10 mouse cellular contexts compared by ENCODE assay signal in genomic region chr7:48928364-48928763, GRCm38 (mm10). TPM values are rescaled to one million over a fixed set of nuclear protein-coding genes. Genes with fewer than 3 reads are reported as not detected.
DNase-seq lines count a peak whose midpoint lies in the region; ATAC-seq and TF ChIP-seq lines count a peak whose summit lies in the region.
"Had no signal": no experiment of that assay in that cellular context is flagged by ENCODE, and none has a peak within 500 bp of the region (broad histone marks: within the 10 kb centered on the region; RNA-seq: fewer than 3 reads in every experiment).

No protein-coding gene starts in this region.

- H3K9me3 ChIP-seq in neural tube, embryonic 15.5 days (replicated peaks), result no peaks in the 10 kb centered on the region
- H3K9me3 ChIP-seq in forebrain, postnatal 0 days (ENCODE audit: low read length), result no peaks in the 10 kb centered on the region
- no peaks in the 10 kb centered on the region for H3K9me3 ChIP-seq in kidney, postnatal 0 days (replicated peaks; ENCODE audit: low read length)
- H3K9me3 ChIP-seq in liver, embryonic 16.5 days (replicated peaks; ENCODE audit: control insufficient read depth, low read length), result no peaks in the 10 kb centered on the region
- H3K9me3 ChIP-seq: embryonic facial prominence, embryonic 15.5 days had no signal

- ATAC-seq in neural tube, embryonic 15.5 days (ENCODE audit: low FRiP score), result no peak
- ATAC-seq in forebrain, postnatal 0 days, result peak; percentile 54; the same call in 1 of the 2 replicates
- 0 out of 2 replicates have a peak, but pooled peaks have one; percentile 54 for ATAC-seq in kidney, postnatal 0 days (replicated peaks; ENCODE audit: low FRiP score, low read depth)
- peak; percentile 32; the same call in 1 of the 2 replicates for ATAC-seq in liver, embryonic 16.5 days (ENCODE audit: low read depth)

- H3K36me3 ChIP-seq in neural tube, embryonic 15.5 days, result no peaks in the 10 kb centered on the region
- no peaks in the 10 kb centered on the region for H3K36me3 ChIP-seq in forebrain, postnatal 0 days (ENCODE audit: insufficient read depth)
- no peaks in the 10 kb centered on the region for H3K36me3 ChIP-seq in kidney, postnatal 0 days (ENCODE audit: insufficient read depth, low read length)
- H3K36me3 ChIP-seq in liver, embryonic 16.5 days (ENCODE audit: control insufficient read depth, insufficient read depth), result no peaks in the 10 kb centered on the region
- H3K36me3 ChIP-seq: embryonic facial prominence, embryonic 15.5 days had no signal

- no peak overlapping the region for H3K4me2 ChIP-seq in neural tube, embryonic 15.5 days
- no peak overlapping the region for H3K4me2 ChIP-seq in forebrain, postnatal 0 days (ENCODE audit: low read depth)
- H3K4me2 ChIP-seq in kidney, postnatal 0 days (ENCODE audit: low read length), result no peak overlapping the region
- H3K4me2 ChIP-seq in liver, embryonic 16.5 days (ENCODE audit: low read depth, low read length), result no peak overlapping the region
- H3K4me2 ChIP-seq: embryonic facial prominence, embryonic 15.5 days had no signal

- H3K9ac ChIP-seq in neural tube, embryonic 15.5 days (replicated peaks), result no peak overlapping the region
- H3K9ac ChIP-seq in forebrain, postnatal 0 days, result no peak overlapping the region
- H3K9ac ChIP-seq in kidney, postnatal 0 days (ENCODE audit: low read depth, low read length), result no peak overlapping the region
- no peak overlapping the region for H3K9ac ChIP-seq in liver, embryonic 16.5 days (ENCODE audit: low read depth, low read length)
- H3K9ac ChIP-seq: embryonic facial prominence, embryonic 15.5 days had no signal

- WGBS in neural tube, embryonic 15.5 days, result 15% methylated on average over 3 of the region's 3 CpGs
- 18% methylated on average over 3 of the region's 3 CpGs for WGBS in forebrain, postnatal 0 days
- WGBS in kidney, postnatal 0 days, result 14% methylated on average over 3 of the region's 3 CpGs
- WGBS in liver, embryonic 16.5 days (ENCODE audit: insufficient replicate concordance), result 5% methylated on average over 3 of the region's 3 CpGs
- 19% methylated on average over 3 of the region's 3 CpGs for WGBS in olfactory bulb, adult 2 months

- TF ChIP-seq CTCF in forebrain, postnatal 0 days (IDR thresholded peaks at IDR 0.05; ENCODE audit: low read depth), result peak; percentile 64
- peak; percentile 82 for TF ChIP-seq CTCF in kidney, postnatal 0 days (IDR thresholded peaks at IDR 0.05; ENCODE audit: low read depth)
- peak; percentile 64; the same call in 1 of the 2 replicates for TF ChIP-seq CTCF in olfactory bulb, adult 2 months (IDR thresholded peaks at IDR 0.05; ENCODE audit: insufficient read depth, low read depth, low read length)

- no peaks in the 10 kb centered on the region for H3K27me3 ChIP-seq in neural tube, embryonic 15.5 days (replicated peaks)
- H3K27me3 ChIP-seq in forebrain, postnatal 0 days (ENCODE audit: insufficient read depth, low read length), result no peaks in the 10 kb centered on the region; the same call in 1 of the 2 replicates
- H3K27me3 ChIP-seq in kidney, postnatal 0 days (ENCODE audit: insufficient read depth, low read length), result no peaks in the 10 kb centered on the region
- no peaks in the 10 kb centered on the region for H3K27me3 ChIP-seq in liver, embryonic 16.5 days (ENCODE audit: control insufficient read depth, insufficient read depth, low read depth, low read length)
- H3K27me3 ChIP-seq: embryonic facial prominence, embryonic 15.5 days had no signal

- DNase-seq in neural tube, embryonic 10.5 days (ENCODE audit: extremely low spot score, low spot score), result peak; percentile 67
- DNase-seq in cerebellum, adult 11 months, result peak; percentile 69
- peak; percentile 57 for DNase-seq in forebrain, postnatal 0 days
- DNase-seq in kidney, postnatal 0 days (ENCODE audit: low spot score), result peak; percentile 77
- peak; percentile 73 for DNase-seq in thymus, postnatal 25 days

- H3K27ac ChIP-seq in neural tube, embryonic 15.5 days (replicated peaks), result no peak overlapping the region
- H3K27ac ChIP-seq in forebrain, postnatal 0 days (ENCODE audit: low read depth, low read length), result no peak overlapping the region
- no peak overlapping the region for H3K27ac ChIP-seq in kidney, postnatal 0 days
- H3K27ac ChIP-seq in liver, embryonic 16.5 days (ENCODE audit: low read length), result no peak overlapping the region
- no peak overlapping the region for H3K27ac ChIP-seq in olfactory bulb, adult 2 months (ENCODE audit: insufficient read depth, low read depth, low read length)
- H3K27ac ChIP-seq: embryonic facial prominence, embryonic 15.5 days had no signal

- no peak overlapping the region for H3K4me3 ChIP-seq in neural tube, embryonic 15.5 days (replicated peaks)
- no peak overlapping the region for H3K4me3 ChIP-seq in forebrain, postnatal 0 days (ENCODE audit: low read depth, low read length)
- H3K4me3 ChIP-seq in kidney, postnatal 0 days (replicated peaks; ENCODE audit: low read depth, low read length), result no peak overlapping the region
- H3K4me3 ChIP-seq in liver, embryonic 16.5 days (ENCODE audit: low read depth, low read length), result no peak overlapping the region
- H3K4me3 ChIP-seq in olfactory bulb, adult 2 months (ENCODE audit: insufficient read depth, low read depth, low read length), result no peak overlapping the region
- H3K4me3 ChIP-seq: embryonic facial prominence, embryonic 15.5 days; myocyte had no signal

- no peak for TF ChIP-seq POLR2A in olfactory bulb, adult 2 months (IDR thresholded peaks at IDR 0.05; ENCODE audit: insufficient read depth, low read depth, low read length)

- peaks cover 4% of the 10 kb centered on the region; the same call in 1 of the 2 replicates for H3K4me1 ChIP-seq in neural tube, embryonic 15.5 days
- no peaks in the 10 kb centered on the region for H3K4me1 ChIP-seq in forebrain, postnatal 0 days (ENCODE audit: insufficient read depth)
- no peaks in the 10 kb centered on the region for H3K4me1 ChIP-seq in kidney, postnatal 0 days (replicated peaks; ENCODE audit: insufficient read depth, low read length)
- H3K4me1 ChIP-seq in liver, embryonic 16.5 days (ENCODE audit: control insufficient read depth, low read depth, low read length), result no peaks in the 10 kb centered on the region
- no peaks in the 10 kb centered on the region for H3K4me1 ChIP-seq in olfactory bulb, adult 2 months (ENCODE audit: control insufficient read depth, insufficient read depth, low read length)

RNA-seq across cellular contexts. Expression of gene Nav2, which starts 19.8 kb away (rescaled TPM):
- 27.6 and 31.3 TPM in 2 replicates for polyA plus RNA-seq in neural tube, embryonic 15.5 days (2015; fragmentation: Nextera tagmentation; extraction: Ambion mirVana)
- total RNA-seq in forebrain, postnatal 0 days (2014; rRNA removed), result 44.0 and 46.9 TPM in 2 replicates
- polyA plus RNA-seq in forebrain, postnatal 0 days (2015; fragmentation: Nextera tagmentation; extraction: Ambion mirVana), result 8.5 and 16.3 TPM in 2 replicates
- 10.1 and 12.7 TPM in 2 replicates for polyA plus RNA-seq in kidney, postnatal 0 days (2015; fragmentation: Nextera tagmentation; extraction: Ambion mirVana)
- polyA plus RNA-seq in liver, embryonic 16.5 days (2015; fragmentation: Nextera tagmentation; extraction: Ambion mirVana), result 2.9 and 4.1 TPM in 2 replicates
- 56.0 and 57.3 TPM in 2 replicates for polyA plus RNA-seq in olfactory bulb, adult 2 months (2012; ENCODE audit: insufficient read depth, insufficient read length, low replicate concordance, missing spikeins)

RNA-seq across cellular contexts. Expression of gene E2f8, which starts 47.0 kb away (rescaled TPM):
- 2.3 and 7.0 TPM in 2 replicates for polyA plus RNA-seq in neural tube, embryonic 15.5 days (2015; fragmentation: Nextera tagmentation; extraction: Ambion mirVana)
- total RNA-seq in forebrain, postnatal 0 days (2014; rRNA removed), result 0.92 and 2.0 TPM in 2 replicates
- polyA plus RNA-seq in forebrain, postnatal 0 days (2015; fragmentation: Nextera tagmentation; extraction: Ambion mirVana), result 1.0 and 1.1 TPM in 2 replicates
- polyA plus RNA-seq in kidney, postnatal 0 days (2015; fragmentation: Nextera tagmentation; extraction: Ambion mirVana), result 5.5 and 7.3 TPM in 2 replicates
- polyA plus RNA-seq in liver, embryonic 16.5 days (2015; fragmentation: Nextera tagmentation; extraction: Ambion mirVana), result 32.5 and 32.8 TPM in 2 replicates
- not detected in 2 replicates for polyA plus RNA-seq in olfactory bulb, adult 2 months (2012; ENCODE audit: insufficient read depth, insufficient read length, low replicate concordance, missing spikeins)
